Mouse (Mus musculus) thymus, adult 2 months (tissue): ENCODE data around the gene Brk1.

Experiments
- CTCF ChIP-seq: fragments of 200-500 bp; IDR thresholded peaks from 2 replicates; pipeline ENCODE4 v1.5.1; 2012; ENCODE audit warnings: mild to moderate bottlenecking, control low read depth, low read length, moderate library complexity, borderline replicate concordance; ENCODE audit not compliant: control insufficient read depth, poor library complexity, insufficient read depth; ENCODE audit errors: extremely low read depth
- POLR2A ChIP-seq: fragments of 200-500 bp; IDR thresholded peaks from 2 replicates; pipeline ENCODE4 v1.6.1; 2012; ENCODE audit warnings: mild to moderate bottlenecking, low read length, control low read depth, moderate library complexity; ENCODE audit not compliant: control insufficient read depth, poor library complexity, insufficient read depth; ENCODE audit errors: extremely low read depth

GRCm38 (mm10) chr6:113661353-113662241, 57.0 kb downstream of the Brk1 start:
- TF ChIP-seq CTCF (no peak), POLR2A (no peak)
